Mouse (Mus musculus): ENCODE results near the gene Snta1. TPM values are rescaled to one million over a fixed set of nuclear protein-coding genes. Genes with fewer than 3 reads are reported as not detected.

Snta1 gene
- polyA plus RNA-seq, 1 experiment from 2014 or later = 1.5 TPM

- Histone ChIP-seq H3K27ac (no peak overlapping the region), H3K27me3 (replicated peaks) (0 out of 2 replicates have a peak, but pooled peaks cover 3% of the 10 kb centered on the region), H3K9ac (no peak overlapping the region), H3K4me1 (peaks cover 45% of the 10 kb centered on the region), H3K4me3 (no peak overlapping the region), H3K9me3 (replicated peaks) (no peaks in the 10 kb centered on the region), H3K36me3 (no peaks in the 10 kb centered on the region), H3K4me2 (no peak overlapping the region)
- no peak for ATAC-seq
- WGBS (ENCODE audit: insufficient replicate concordance) = 84% methylated on average over 7 of the region's 7 CpGs
Measured at GRCm38 (mm10) chr2:154434690-154435089, 26.8 kb upstream of the Snta1 start.

- peaks cover 11% of the 10 kb centered on the region for H3K27me3 ChIP-seq (replicated peaks)
- no peak for ATAC-seq
- H3K9me3 ChIP-seq (replicated peaks) = no peaks in the 10 kb centered on the region
- no peak overlapping the region for H3K4me3 ChIP-seq
- peaks cover 33% of the 10 kb centered on the region for H3K4me1 ChIP-seq
- no peak overlapping the region for H3K4me2 ChIP-seq
- H3K27ac ChIP-seq = no peak overlapping the region
- 71% methylated on average over 3 of the region's 3 CpGs for WGBS (ENCODE audit: insufficient replicate concordance)
- H3K36me3 ChIP-seq = no peaks in the 10 kb centered on the region
- no peak overlapping the region for H3K9ac ChIP-seq
Measured at GRCm38 (mm10) chr2:154433391-154433790, 25.5 kb upstream of the Snta1 start.

- ATAC-seq = no peak
- Histone ChIP-seq H3K4me1 (peaks cover 30% of the 10 kb centered on the region), H3K9me3 (replicated peaks) (no peaks in the 10 kb centered on the region), H3K27me3 (replicated peaks) (peaks cover 18% of the 10 kb centered on the region), H3K4me3 (no peak overlapping the region), H3K36me3 (no peaks in the 10 kb centered on the region), H3K27ac (no peak overlapping the region), H3K4me2 (no peak overlapping the region), H3K9ac (no peak overlapping the region)
- WGBS (ENCODE audit: insufficient replicate concordance) = 43% methylated on average over 2 of the region's 2 CpGs
Measured at GRCm38 (mm10) chr2:154432696-154433095, 24.8 kb upstream of the Snta1 start.

GRCm38 (mm10) chr2:154430566-154430965 lies 22.7 kb upstream of the Snta1 start:
- Histone ChIP-seq H3K9me3 (replicated peaks) (0 out of 2 replicates have a peak, but pooled peaks cover 2% of the 10 kb centered on the region), H3K27me3 (replicated peaks) (peaks cover 38% of the 10 kb centered on the region), H3K36me3 (no peaks in the 10 kb centered on the region), H3K4me1 (peaks cover 26% of the 10 kb centered on the region), H3K27ac (no peak overlapping the region), H3K4me3 (no peak overlapping the region), H3K4me2 (no peak overlapping the region), H3K9ac (no peak overlapping the region)
- WGBS (ENCODE audit: insufficient replicate concordance) = 80% methylated on average over 2 of the region's 2 CpGs
- ATAC-seq = no peak

- Histone ChIP-seq H3K4me3 (no peak overlapping the region), H3K4me2 (peak overlapping the region; percentile 14; the same call in 1 of the 2 replicates), H3K4me1 (0 out of 2 replicates have a peak, but pooled peaks cover 20% of the 10 kb centered on the region), H3K27me3 (replicated peaks) (peaks cover 38% of the 10 kb centered on the region), H3K27ac (no peak overlapping the region), H3K9me3 (replicated peaks) (0 out of 2 replicates have a peak, but pooled peaks cover 3% of the 10 kb centered on the region), H3K36me3 (no peaks in the 10 kb centered on the region), H3K9ac (no peak overlapping the region)
- no peak for ATAC-seq
- WGBS (ENCODE audit: insufficient replicate concordance) = 49% methylated on average over 17 of the region's 17 CpGs
Measured at GRCm38 (mm10) chr2:154427853-154428360, 20.0 kb upstream of the Snta1 start.

GRCm38 (mm10) chr2:154426905-154427852 lies 19.3 kb upstream of the Snta1 start:
- no peak for ATAC-seq
- Histone ChIP-seq H3K4me1 (0 out of 2 replicates have a peak, but pooled peaks cover 15% of the 10 kb centered on the region), H3K4me3 (peak overlapping the region; percentile 36), H3K27me3 (replicated peaks) (peaks cover 38% of the 10 kb centered on the region), H3K36me3 (no peaks in the 10 kb centered on the region), H3K4me2 (peak overlapping the region; percentile 60), H3K27ac (no peak overlapping the region), H3K9me3 (replicated peaks) (0 out of 2 replicates have a peak, but pooled peaks cover 3% of the 10 kb centered on the region), H3K9ac (no peak overlapping the region)
- WGBS (ENCODE audit: insufficient replicate concordance) = 50% methylated on average over 11 of the region's 11 CpGs

- Histone ChIP-seq H3K4me3 (peak overlapping the region; percentile 36), H3K9me3 (replicated peaks) (0 out of 2 replicates have a peak, but pooled peaks cover 3% of the 10 kb centered on the region), H3K4me2 (peak overlapping the region; percentile 60), H3K27me3 (replicated peaks) (peaks cover 38% of the 10 kb centered on the region), H3K36me3 (no peaks in the 10 kb centered on the region), H3K9ac (peak overlapping the region; percentile 46; the same call in 1 of the 2 replicates), H3K4me1 (0 out of 2 replicates have a peak, but pooled peaks cover 11% of the 10 kb centered on the region), H3K27ac (no peak overlapping the region)
- WGBS (ENCODE audit: insufficient replicate concordance) = 10% methylated on average over 25 of the region's 25 CpGs
- ATAC-seq = no peak
Measured at GRCm38 (mm10) chr2:154426188-154426904, 18.4 kb upstream of the Snta1 start.

- H3K9me3 ChIP-seq (replicated peaks) = 0 out of 2 replicates have a peak, but pooled peaks cover 3% of the 10 kb centered on the region
- H3K36me3 ChIP-seq = no peaks in the 10 kb centered on the region
- no peak overlapping the region for H3K4me3 ChIP-seq
- ATAC-seq = no peak
- H3K4me1 ChIP-seq = 0 out of 2 replicates have a peak, but pooled peaks cover 11% of the 10 kb centered on the region
- 80% methylated on average over 3 of the region's 3 CpGs for WGBS (ENCODE audit: insufficient replicate concordance)
- H3K27me3 ChIP-seq (replicated peaks) = peaks cover 36% of the 10 kb centered on the region
- no peak overlapping the region for H3K27ac ChIP-seq
- H3K9ac ChIP-seq = no peak overlapping the region
- no peak overlapping the region for H3K4me2 ChIP-seq
Measured at GRCm38 (mm10) chr2:154425522-154425921, 17.6 kb upstream of the Snta1 start.

GRCm38 (mm10) chr2:154423548-154423947 lies 15.6 kb upstream of the Snta1 start:
- H3K27ac ChIP-seq = no peak overlapping the region
- no peaks in the 10 kb centered on the region for H3K36me3 ChIP-seq
- no peak overlapping the region for H3K4me3 ChIP-seq
- whole genome bisulfite sequencing (ENCODE audit: insufficient replicate concordance) = 57% methylated on average over 2 of the region's 2 CpGs
- 0 out of 2 replicates have a peak, but pooled peaks cover 11% of the 10 kb centered on the region for H3K4me1 ChIP-seq
- H3K4me2 ChIP-seq = no peak overlapping the region
- ATAC-seq = no peak
- H3K9me3 ChIP-seq (replicated peaks) = 0 out of 2 replicates have a peak, but pooled peaks cover 3% of the 10 kb centered on the region
- H3K9ac ChIP-seq = no peak overlapping the region
- peaks cover 28% of the 10 kb centered on the region for H3K27me3 ChIP-seq (replicated peaks)

- H3K9ac ChIP-seq = no peak overlapping the region
- 56% methylated on average over 5 of the region's 5 CpGs for WGBS (ENCODE audit: insufficient replicate concordance)
- H3K27ac ChIP-seq = no peak overlapping the region
- H3K36me3 ChIP-seq = no peaks in the 10 kb centered on the region
- 0 out of 2 replicates have a peak, but pooled peaks cover 3% of the 10 kb centered on the region for H3K9me3 ChIP-seq (replicated peaks)
- H3K4me2 ChIP-seq = no peak overlapping the region
- H3K4me1 ChIP-seq = 0 out of 2 replicates have a peak, but pooled peaks cover 6% of the 10 kb centered on the region
- H3K4me3 ChIP-seq = no peak overlapping the region
- peaks cover 15% of the 10 kb centered on the region for H3K27me3 ChIP-seq (replicated peaks)
- no peak for ATAC-seq
Measured at GRCm38 (mm10) chr2:154422181-154422580, 14.3 kb upstream of the Snta1 start.

- Histone ChIP-seq H3K4me1 (no peaks in the 10 kb centered on the region), H3K9me3 (replicated peaks) (0 out of 2 replicates have a peak, but pooled peaks cover 3% of the 10 kb centered on the region), H3K36me3 (no peaks in the 10 kb centered on the region), H3K4me2 (no peak overlapping the region), H3K27ac (no peak overlapping the region), H3K9ac (no peak overlapping the region), H3K4me3 (no peak overlapping the region), H3K27me3 (replicated peaks) (peaks cover 6% of the 10 kb centered on the region)
- ATAC-seq = no peak
- WGBS (ENCODE audit: insufficient replicate concordance) = 58% methylated on average over 7 of the region's 7 CpGs
Measured at GRCm38 (mm10) chr2:154420942-154421731, 13.2 kb upstream of the Snta1 start.
